ENCODE assay signal across 13 mouse cellular contexts in genomic region chr1:171096110-171096964, GRCm38 (mm10). TPM values are rescaled to one million over a fixed set of nuclear protein-coding genes. Genes with fewer than 3 reads are reported as not detected.
DNase-seq lines count a peak whose midpoint lies in the region; ATAC-seq and TF ChIP-seq lines count a peak whose summit lies in the region.
"Had no signal": no experiment of that assay in that cellular context is flagged by ENCODE, and none has a peak within 500 bp of the region (broad histone marks: within the 10 kb centered on the region; RNA-seq: fewer than 3 reads in every experiment).

No protein-coding gene starts in this region.

- peak overlapping the region; percentile 20; the same call in 1 of the 2 replicates for H3K4me3 ChIP-seq in heart, embryonic 13.5 days
- H3K4me3 ChIP-seq in lung, adult 2 months (replicated peaks; ENCODE audit: extremely low read depth, low read depth, low read length) = no peak overlapping the region
- H3K4me3 ChIP-seq in limb, embryonic 10.5 days = peak overlapping the region; percentile 32
- H3K4me3 ChIP-seq in stomach, postnatal 0 days (ENCODE audit: low read depth, low read length) = no peak overlapping the region
- H3K4me3 ChIP-seq: embryonic facial prominence, embryonic 15.5 days; layer of hippocampus, adult 2 months had no signal

- TF ChIP-seq POLR2A in lung, adult 2 months (IDR thresholded peaks at IDR 0.05; ENCODE audit: borderline replicate concordance, extremely low read depth, low read depth, low read length) = no peak

- H3K9ac ChIP-seq in heart, embryonic 13.5 days = peak overlapping the region; percentile 37; the same call in 1 of the 2 replicates
- no peak overlapping the region for H3K9ac ChIP-seq in stomach, postnatal 0 days (ENCODE audit: low read length)
- H3K9ac ChIP-seq: embryonic facial prominence, embryonic 15.5 days had no signal

- no peak for TF ChIP-seq EP300 in stomach, postnatal 0 days (optimal IDR thresholded peaks at IDR 0.05)

- ATAC-seq in heart, embryonic 13.5 days (ENCODE audit: extremely low read depth, insufficient number of reproducible peaks, low FRiP score, low TSS enrichment) = no peak
- peak; percentile 70 for ATAC-seq in stomach, postnatal 0 days (ENCODE audit: low FRiP score, low TSS enrichment)
- ATAC-seq: activated CD4-positive, CD25-positive, alpha-beta regulatory T cell, adult 4 months had no signal

- no peaks in the 10 kb centered on the region for H3K36me3 ChIP-seq in heart, embryonic 13.5 days
- no peaks in the 10 kb centered on the region for H3K36me3 ChIP-seq in limb, embryonic 10.5 days
- no peaks in the 10 kb centered on the region for H3K36me3 ChIP-seq in stomach, postnatal 0 days (ENCODE audit: control insufficient read depth, insufficient read depth, low read length)
- H3K36me3 ChIP-seq: embryonic facial prominence, embryonic 15.5 days had no signal

- DNase-seq in heart, postnatal 4 days = no peak
- peak; percentile 53 for DNase-seq in lung, postnatal 36 days
- DNase-seq in lung, adult 2 months = no peak
- peak; percentile 32 for DNase-seq in limb, embryonic 10.5 days (ENCODE audit: low spot score)
- peak; percentile 57 for DNase-seq in stomach, postnatal 0 days (ENCODE audit: low spot score)
- DNase-seq in thymus, postnatal 0 days (ENCODE audit: low spot score) = no peak
- no peak for DNase-seq in layer of hippocampus, adult 18-20 months (ENCODE audit: low spot score in 2 of 2)
- DNase-seq: gastrocnemius, postnatal 36 days had no signal

- no peaks in the 10 kb centered on the region; the same call in none of the 2 replicates for H3K27me3 ChIP-seq in heart, embryonic 13.5 days (replicated peaks)
- H3K27me3 ChIP-seq in limb, embryonic 10.5 days (ENCODE audit: low read depth, poor library complexity, severe bottlenecking) = no peaks in the 10 kb centered on the region
- H3K27me3 ChIP-seq in stomach, postnatal 0 days (ENCODE audit: control insufficient read depth, insufficient read depth, low read length) = no peaks in the 10 kb centered on the region
- H3K27me3 ChIP-seq: embryonic facial prominence, embryonic 15.5 days had no signal

- WGBS in heart, embryonic 13.5 days = 19% methylated on average over 10 of the region's 10 CpGs
- 28% methylated on average over 10 of the region's 10 CpGs for WGBS in lung, adult 2 months
- 21% methylated on average over 10 of the region's 10 CpGs for WGBS in limb, embryonic 10.5 days
- 17% methylated on average over 10 of the region's 10 CpGs for WGBS in stomach, postnatal 0 days

- peak overlapping the region; percentile 58 for H3K4me2 ChIP-seq in heart, embryonic 13.5 days
- H3K4me2 ChIP-seq in stomach, postnatal 0 days (replicated peaks; ENCODE audit: low read depth) = no peak overlapping the region; the same call in 1 of the 2 replicates
- H3K4me2 ChIP-seq: embryonic facial prominence, embryonic 15.5 days had no signal

- no peak overlapping the region for H3K27ac ChIP-seq in heart, embryonic 13.5 days (replicated peaks)
- H3K27ac ChIP-seq in limb, embryonic 10.5 days = peak overlapping the region; percentile 4; the same call in 1 of the 2 replicates
- no peak overlapping the region for H3K27ac ChIP-seq in stomach, postnatal 0 days (replicated peaks)
- H3K27ac ChIP-seq: embryonic facial prominence, embryonic 15.5 days; layer of hippocampus, adult 2 months had no signal

- peaks cover 21% of the 10 kb centered on the region for H3K4me1 ChIP-seq in heart, embryonic 13.5 days
- no peaks in the 10 kb centered on the region for H3K4me1 ChIP-seq in lung, adult 2 months (ENCODE audit: control insufficient read depth, insufficient read depth, low read length)
- H3K4me1 ChIP-seq in limb, embryonic 10.5 days = peaks cover 16% of the 10 kb centered on the region
- H3K4me1 ChIP-seq in stomach, postnatal 0 days (replicated peaks; ENCODE audit: control insufficient read depth, insufficient read depth) = no peaks in the 10 kb centered on the region
- H3K4me1 ChIP-seq: embryonic facial prominence, embryonic 15.5 days had no signal

- H3K9me3 ChIP-seq in heart, embryonic 13.5 days = no peaks in the 10 kb centered on the region
- no peaks in the 10 kb centered on the region for H3K9me3 ChIP-seq in limb, embryonic 10.5 days (replicated peaks)
- no peaks in the 10 kb centered on the region for H3K9me3 ChIP-seq in stomach, postnatal 0 days (ENCODE audit: control insufficient read depth, low read length)
- H3K9me3 ChIP-seq: embryonic facial prominence, embryonic 15.5 days had no signal

- TF ChIP-seq CTCF in lung, adult 2 months (IDR thresholded peaks at IDR 0.05; ENCODE audit: insufficient read depth, low read length) = no peak
- TF ChIP-seq CTCF in stomach, postnatal 0 days (IDR thresholded peaks at IDR 0.05; ENCODE audit: low read depth) = no peak

RNA-seq across cellular contexts. Expression of gene Cfap126, which starts 17.4 kb away (rescaled TPM):
- 2.8 TPM in 2 replicates for polyA plus RNA-seq in heart, embryonic 13.5 days (2015; fragmentation: Nextera tagmentation; extraction: Ambion mirVana)
- 1 to 10 TPM in 1 of 2 experiments, under 1 TPM in 1; 0.64 to 1.5 TPM for total RNA-seq in heart, postnatal 4 days (2021)
- polyA plus RNA-seq in lung, adult 2 months (2012; rRNA removed) = 28.2 and 45.5 TPM in 2 replicates
- 1.0 and 1.1 TPM in 2 replicates for polyA plus RNA-seq in limb, embryonic 10.5 days (2016; fragmentation: Nextera tagmentation; extraction: Ambion mirVana)
- 3.7 and 4.0 TPM in 2 replicates for polyA plus RNA-seq in stomach, postnatal 0 days (2015; fragmentation: Nextera tagmentation; extraction: Ambion mirVana)
- 2.3 and 2.7 TPM in 2 replicates for polyA plus RNA-seq in thymus, postnatal 0 days (2015; fragmentation: Nextera tagmentation; extraction: Ambion mirVana)
- total RNA-seq in layer of hippocampus, adult 18-20 months (2021) = 1 to 10 TPM; 1.5 to 2.0 TPM

RNA-seq across cellular contexts. Expression of gene Fcgr3, which starts 31.6 kb away (rescaled TPM):
- polyA plus RNA-seq in heart, embryonic 13.5 days (2015; fragmentation: Nextera tagmentation; extraction: Ambion mirVana) = 6.9 and 9.1 TPM in 2 replicates
- total RNA-seq in heart, postnatal 4 days (2021) = 1 to 10 TPM; 4.2 to 4.6 TPM
- polyA plus RNA-seq in lung, adult 2 months (2012; rRNA removed) = 19.5 and 23.3 TPM in 2 replicates
- 3.0 and 3.3 TPM in 2 replicates for polyA plus RNA-seq in limb, embryonic 10.5 days (2016; fragmentation: Nextera tagmentation; extraction: Ambion mirVana)
- polyA plus RNA-seq in stomach, postnatal 0 days (2015; fragmentation: Nextera tagmentation; extraction: Ambion mirVana) = 17.9 and 21.0 TPM in 2 replicates
- 18.0 and 21.4 TPM in 2 replicates for polyA plus RNA-seq in thymus, postnatal 0 days (2015; fragmentation: Nextera tagmentation; extraction: Ambion mirVana)
- total RNA-seq in layer of hippocampus, adult 18-20 months (2021) = 10 to 100 TPM in 1 of 2 experiments, 1 to 10 TPM in 1; 9.9 to 12.5 TPM

RNA-seq across cellular contexts. Expression of gene Sdhc, which starts 54.1 kb away (rescaled TPM):
- 457 and 493 TPM in 2 replicates for polyA plus RNA-seq in heart, embryonic 13.5 days (2015; fragmentation: Nextera tagmentation; extraction: Ambion mirVana)
- total RNA-seq in heart, postnatal 4 days (2021) = 100 to 1,000 TPM; 847 to 901 TPM
- polyA plus RNA-seq in lung, adult 2 months (2012; rRNA removed) = 136 and 191 TPM in 2 replicates
- 250 and 257 TPM in 2 replicates for polyA plus RNA-seq in limb, embryonic 10.5 days (2016; fragmentation: Nextera tagmentation; extraction: Ambion mirVana)
- polyA plus RNA-seq in stomach, postnatal 0 days (2015; fragmentation: Nextera tagmentation; extraction: Ambion mirVana) = 238 and 277 TPM in 2 replicates
- 158 and 201 TPM in 2 replicates for polyA plus RNA-seq in thymus, postnatal 0 days (2015; fragmentation: Nextera tagmentation; extraction: Ambion mirVana)
- total RNA-seq in layer of hippocampus, adult 18-20 months (2021) = 100 to 1,000 TPM; 181 to 187 TPM

RNA-seq across cellular contexts. Expression of gene Mpz, which starts 54.2 kb away (rescaled TPM):
- 0.33 and 0.36 TPM in 2 replicates for polyA plus RNA-seq in heart, embryonic 13.5 days (2015; fragmentation: Nextera tagmentation; extraction: Ambion mirVana)
- 10 to 100 TPM in 1 of 2 experiments, 1 to 10 TPM in 1; 9.3 to 34.8 TPM for total RNA-seq in heart, postnatal 4 days (2021)
- 15.9 and 24.9 TPM in 2 replicates for polyA plus RNA-seq in lung, adult 2 months (2012; rRNA removed)
- polyA plus RNA-seq in limb, embryonic 10.5 days (2016; fragmentation: Nextera tagmentation; extraction: Ambion mirVana) = 0.44 TPM in 1 of 2 replicates, not detected in the other
- 1.5 and 2.7 TPM in 2 replicates for polyA plus RNA-seq in stomach, postnatal 0 days (2015; fragmentation: Nextera tagmentation; extraction: Ambion mirVana)
- 0.18 and 0.37 TPM in 2 replicates for polyA plus RNA-seq in thymus, postnatal 0 days (2015; fragmentation: Nextera tagmentation; extraction: Ambion mirVana)
- not detected for total RNA-seq in layer of hippocampus, adult 18-20 months (2021)
- total RNA-seq: layer of hippocampus, adult 2 months; megakaryocyte progenitor cell, adult 5-6 weeks had no signal
- polyA plus RNA-seq: activated CD4-positive, CD25-positive, alpha-beta regulatory T cell, adult 4 months had no signal

Comparison
In these comparisons a context has a peak if more than half of its experiments do, and no peak if none do; other contexts are left out.
1. DNase-seq: peak in lung, postnatal 36 days (single experiment), limb, embryonic 10.5 days (single experiment) and stomach, postnatal 0 days (single experiment); none in heart, postnatal 4 days (single experiment), lung, adult 2 months (single experiment), thymus, postnatal 0 days (single experiment) and layer of hippocampus, adult 18-20 months (0 of 2).
2. H3K4me3 ChIP-seq: peak in heart, embryonic 13.5 days (single experiment) and limb, embryonic 10.5 days (single experiment); none in lung, adult 2 months (single experiment) and stomach, postnatal 0 days (single experiment).